Mouse (Mus musculus): ENCODE results near the gene Card10. TPM values are rescaled to one million over a fixed set of nuclear protein-coding genes. Genes with fewer than 3 reads are reported as not detected.

The Card10 gene
- total RNA-seq, 2 experiments from 2014 or later: 5.6 to 6.6 TPM

DNA sequence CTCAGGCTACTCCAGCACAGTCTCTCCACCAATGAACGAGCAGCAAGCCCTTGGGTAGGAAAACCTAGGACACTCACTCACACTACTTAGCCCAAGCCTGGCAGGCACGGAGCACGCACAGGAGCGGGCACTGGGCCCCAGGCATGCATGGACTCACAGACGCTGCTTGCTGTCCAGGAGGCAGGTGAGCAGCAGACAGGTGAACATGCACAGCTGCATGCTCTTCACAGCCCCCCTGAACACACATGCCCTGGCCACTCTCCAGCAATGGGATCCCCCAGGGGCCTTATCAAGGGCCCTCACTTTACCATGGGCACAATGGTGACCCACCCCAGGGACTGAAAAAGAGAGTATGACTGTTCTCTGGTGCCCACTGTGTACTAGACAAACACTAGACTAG, 23.2 kb downstream of the Card10 start:
- intact Hi-C loops (cut with DNase I): loop anchor here (2.0 kb wide), 1 partner anchor 157 kb away; no protein-coding TSS in a partner anchor
- DNase-seq: no peak

DNA sequence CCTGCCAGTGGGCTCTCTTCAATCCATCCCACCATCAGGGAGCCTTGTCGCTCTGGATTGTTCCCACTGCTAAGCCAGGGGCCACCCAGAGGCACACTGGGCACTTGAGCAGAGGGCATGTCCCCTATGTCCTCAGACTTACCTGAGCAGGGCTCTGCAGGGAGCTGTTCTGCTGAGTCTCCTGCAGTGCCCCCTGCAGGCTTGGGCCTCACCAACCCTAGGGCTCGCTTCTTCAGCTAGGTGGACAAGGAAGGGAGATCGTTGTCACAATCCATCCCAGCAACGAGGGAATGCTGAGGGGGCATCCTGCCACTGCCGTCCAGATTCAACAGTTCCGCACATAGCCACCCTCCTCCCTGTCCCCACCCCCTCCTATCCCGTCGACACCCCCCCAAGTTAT, 23.6 kb downstream of the Card10 start:
- no peak for DNase-seq
- intact Hi-C loops (cut with DNase I): no loop called here

DNA sequence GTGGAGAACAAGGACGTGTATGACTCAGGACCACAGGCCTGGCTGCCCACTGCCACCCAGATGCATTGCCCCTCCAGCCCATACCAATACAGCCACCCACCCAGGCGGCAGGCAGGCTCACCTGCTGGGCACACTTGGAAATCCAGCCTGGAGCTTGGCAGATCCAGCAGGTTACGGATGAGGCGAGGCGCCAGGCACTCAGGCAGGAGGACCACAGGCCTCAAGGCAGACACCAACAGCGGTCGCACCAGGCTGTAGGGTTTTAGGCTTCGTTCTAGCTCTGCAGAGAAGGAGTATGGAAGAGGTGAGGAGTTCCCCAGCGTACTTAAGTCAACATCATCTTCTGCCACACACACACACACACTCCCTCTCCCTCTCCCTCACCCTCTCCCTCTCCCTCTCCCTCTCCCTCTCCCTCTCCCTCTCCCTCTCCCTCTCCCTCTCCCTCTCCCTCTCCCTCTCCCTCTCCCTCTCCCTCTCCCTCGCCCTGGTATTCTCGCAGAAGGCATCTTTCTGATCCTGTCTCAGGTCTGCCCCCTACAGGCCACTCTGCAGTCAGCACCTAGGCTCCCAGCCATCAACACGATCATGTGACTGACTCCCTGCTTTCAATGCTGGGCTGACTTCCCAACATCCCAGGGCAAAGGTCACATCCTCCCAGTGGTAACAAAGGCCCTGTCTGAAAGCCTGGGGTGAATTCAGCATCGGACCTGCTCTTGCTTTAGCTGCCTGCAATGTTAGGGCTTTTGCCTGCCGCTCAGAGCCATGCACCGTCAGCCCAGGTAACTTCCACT, 24.6 kb downstream of the Card10 start:
- peak; percentile 86 to 88 for DNase-seq
- intact Hi-C loops (cut with DNase I): no loop called here

DNA sequence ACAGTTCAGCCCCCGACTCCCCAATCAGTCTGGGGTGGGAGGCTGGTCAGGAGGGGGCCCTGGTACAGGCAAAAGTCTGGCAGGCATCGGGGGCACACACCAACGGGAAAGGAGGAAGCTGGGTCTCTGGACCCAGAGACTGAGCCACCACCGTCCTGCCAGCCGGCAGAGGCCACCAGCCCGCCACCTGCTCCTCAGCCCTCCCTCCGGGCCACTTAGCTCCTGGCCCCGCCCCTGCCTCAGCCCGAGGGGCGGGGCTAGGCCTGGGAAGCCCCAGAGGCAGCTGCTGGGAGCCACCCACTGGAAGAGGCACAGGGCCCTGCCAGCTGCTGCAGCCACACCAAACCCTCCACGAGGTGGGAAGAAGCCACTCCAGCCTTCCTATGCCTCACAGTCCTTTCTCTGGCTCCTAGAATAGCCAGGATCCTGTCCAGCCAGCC, 29.5 kb downstream of the Card10 start, which contains the start of gene Mfng:
TSS of gene Mfng (minus strand) at position 186 of the 440 bp plus-strand sequence.
- peak; percentile 66 to 71 for DNase-seq
- intact Hi-C loops (cut with DNase I): no loop called here

DNA sequence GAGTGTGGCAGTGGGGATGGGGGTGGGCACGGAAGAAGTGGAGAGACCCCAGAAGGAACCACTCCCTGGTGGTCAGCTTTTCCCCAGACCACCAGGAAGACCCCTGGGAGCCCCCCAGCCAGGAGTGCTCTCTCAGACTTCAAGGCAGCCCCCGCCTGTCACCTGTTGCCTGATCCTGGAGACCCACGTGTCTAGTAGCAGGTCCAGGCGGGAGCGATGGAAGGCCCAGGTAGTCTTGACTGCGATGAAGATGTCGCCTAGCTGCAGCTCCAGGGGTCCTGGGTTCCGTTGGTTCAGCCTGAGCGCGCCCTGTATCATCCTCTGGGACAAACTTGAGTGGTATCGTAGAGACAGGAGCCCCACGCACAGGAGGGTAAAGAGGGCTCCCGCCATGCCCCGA, 30.0 kb downstream of the Card10 start:
- no peak for DNase-seq
- intact Hi-C loops (cut with DNase I): no loop called here

DNA sequence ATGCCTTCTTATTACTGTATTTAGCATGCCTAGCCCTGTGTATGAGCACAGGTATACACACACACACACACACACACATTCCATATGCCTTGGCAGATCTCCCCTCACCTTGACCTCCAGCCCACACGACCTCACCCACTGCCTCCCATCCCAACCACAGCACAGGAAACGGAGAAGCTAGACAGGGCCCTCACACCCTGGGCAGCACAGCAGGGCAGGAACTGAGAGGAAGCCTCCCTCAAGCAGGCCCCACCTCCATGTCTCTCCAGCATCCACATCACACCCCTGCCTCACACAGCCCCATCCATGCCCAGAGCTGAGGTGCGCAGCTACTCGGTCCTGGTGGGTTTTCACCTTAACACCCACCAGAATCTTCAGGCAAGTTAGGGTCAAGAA, 30.5 kb downstream of the Card10 start:
- no peak for DNase-seq
- intact Hi-C loops (cut with DNase I): no loop called here

DNA sequence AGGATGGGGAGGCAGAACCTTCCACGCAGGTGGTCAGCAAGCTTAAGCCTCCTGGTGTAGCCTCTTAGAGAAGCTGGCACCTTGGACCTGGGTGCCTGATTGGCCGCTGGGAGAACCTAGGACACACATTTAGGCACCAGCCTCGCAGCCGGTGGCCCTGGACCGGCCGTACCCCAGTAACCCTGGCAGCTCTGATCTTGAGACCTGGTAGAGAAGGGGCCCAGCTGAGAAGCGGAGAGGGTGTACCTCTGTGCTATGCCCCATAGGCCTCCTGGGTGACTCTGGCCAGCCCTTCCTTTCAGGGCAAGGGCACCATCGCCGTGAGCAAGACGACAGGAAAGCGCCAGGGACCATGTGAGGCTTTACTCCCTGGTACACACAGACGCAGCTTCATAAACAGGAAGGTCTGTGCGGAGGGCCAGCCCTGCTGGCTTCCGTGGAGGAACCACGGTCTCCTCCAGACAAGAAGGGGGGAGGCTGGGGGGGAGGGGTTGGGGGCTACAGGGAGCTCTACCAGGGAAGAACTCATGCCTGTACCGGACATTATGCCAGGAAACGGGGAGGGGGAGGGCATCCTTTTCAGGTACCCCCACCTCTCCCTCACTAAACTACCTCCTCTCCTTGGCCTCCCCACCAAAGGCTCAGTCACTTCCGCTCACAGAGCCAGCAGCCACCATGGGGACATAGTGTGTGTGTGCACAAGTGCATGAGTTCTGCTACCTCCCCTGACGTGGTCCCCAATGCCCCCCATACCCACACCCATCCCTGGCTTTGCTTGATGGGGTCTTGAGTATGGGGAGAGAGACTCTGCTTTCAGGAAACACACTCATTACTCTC, 31.1 kb downstream of the Card10 start:
- DNase-seq: no peak
- intact Hi-C loops (cut with DNase I): no loop called here

DNA sequence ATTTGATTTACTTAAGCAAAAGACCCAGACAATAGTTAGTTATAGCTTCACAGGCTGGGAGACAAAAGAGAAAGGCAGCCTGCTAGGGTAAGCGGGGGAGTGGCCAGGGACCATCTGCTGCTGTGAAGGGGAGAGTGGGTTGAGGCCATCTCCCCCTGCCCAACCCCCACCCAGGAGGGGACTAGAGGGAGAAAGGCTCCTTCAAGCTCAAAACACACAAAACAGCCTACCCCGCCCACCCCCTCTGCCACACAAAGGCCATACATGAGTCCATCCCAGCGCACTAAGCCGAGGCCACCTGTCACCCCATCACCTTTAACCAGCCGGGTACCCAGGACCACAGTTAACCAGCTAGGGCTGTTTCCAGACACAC, 31.9 kb downstream of the Card10 start:
- intact Hi-C loops (cut with DNase I): no loop called here
- DNase-seq: no peak

DNA sequence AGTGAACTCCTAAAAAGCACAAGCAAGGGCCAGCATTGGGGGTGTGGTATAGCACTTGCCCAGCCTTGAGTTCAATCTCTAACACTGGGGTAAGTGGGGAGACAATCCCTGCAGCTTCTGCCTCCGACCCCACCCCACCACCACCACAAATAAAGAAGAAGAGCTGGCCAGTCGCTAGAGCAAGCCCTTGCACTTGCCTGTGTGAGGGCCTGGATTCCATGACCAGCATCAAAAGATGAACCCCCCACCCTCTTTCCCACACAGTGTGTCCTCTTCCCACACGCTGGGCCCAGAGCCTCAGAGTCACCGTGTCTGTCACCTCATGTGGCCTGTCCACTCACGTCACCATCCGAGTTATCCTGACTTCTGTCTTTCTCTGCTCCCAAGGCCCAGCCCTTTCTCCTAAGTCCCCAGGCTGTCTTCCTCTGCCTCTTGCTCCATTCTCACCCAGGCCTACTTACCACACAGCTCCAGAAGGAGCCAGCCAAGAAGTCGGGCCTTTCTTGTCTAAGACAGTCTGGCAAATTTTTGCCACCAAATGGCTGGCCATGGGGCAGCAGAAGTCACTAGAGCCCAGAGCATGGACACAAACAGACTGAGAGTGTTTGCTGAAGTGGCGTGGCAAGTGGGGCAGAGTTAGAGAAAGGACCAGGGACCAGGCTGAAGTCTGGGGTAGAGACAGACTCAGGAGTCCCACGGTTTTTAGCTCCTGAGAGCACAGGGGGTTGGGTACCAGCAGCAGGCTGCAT, 32.4 kb downstream of the Card10 start:
- intact Hi-C loops (cut with DNase I): no loop called here
- DNase-seq: no peak

DNA sequence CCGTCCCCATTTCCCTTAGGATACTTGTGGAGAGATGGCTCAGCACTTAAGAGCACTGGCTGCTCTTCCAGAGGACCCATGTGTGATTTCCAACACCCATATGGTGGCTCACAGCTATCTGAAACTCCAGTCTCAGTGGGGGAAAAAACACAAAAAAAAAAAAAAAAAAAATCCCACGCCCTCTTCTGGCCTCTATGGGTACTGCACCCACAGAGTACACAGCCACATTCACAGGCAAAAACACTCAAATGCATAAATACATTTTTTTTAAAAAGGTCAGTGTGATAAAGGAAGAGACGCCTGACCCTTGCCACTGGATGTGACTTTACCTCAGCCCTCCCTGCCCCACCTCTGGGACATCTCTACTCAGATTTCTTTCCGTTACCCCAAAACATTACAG, 33.8 kb downstream of the Card10 start:
- intact Hi-C loops (cut with DNase I): no loop called here
- DNase-seq: no peak

DNA sequence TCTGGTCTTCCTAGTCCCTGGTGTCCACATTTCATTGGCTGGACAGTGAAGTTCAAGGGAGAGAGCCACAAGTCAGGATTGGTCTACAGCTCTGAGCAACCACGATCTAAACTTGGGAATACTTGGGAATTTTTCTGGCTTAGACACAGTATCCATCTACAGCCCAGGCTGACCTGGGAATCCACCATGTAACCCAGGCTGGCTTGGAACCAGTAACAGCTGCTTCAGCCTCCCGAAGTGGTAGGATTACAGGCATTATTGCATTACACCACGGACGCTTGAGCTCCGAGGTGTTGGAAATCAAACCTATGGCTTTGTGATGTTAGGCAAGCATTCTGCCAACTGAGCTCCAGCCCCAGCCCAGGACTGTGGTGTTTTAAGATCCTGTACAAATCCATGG, 39.1 kb downstream of the Card10 start:
- DNase-seq: no peak
- intact Hi-C loops (cut with DNase I): no loop called here

DNA sequence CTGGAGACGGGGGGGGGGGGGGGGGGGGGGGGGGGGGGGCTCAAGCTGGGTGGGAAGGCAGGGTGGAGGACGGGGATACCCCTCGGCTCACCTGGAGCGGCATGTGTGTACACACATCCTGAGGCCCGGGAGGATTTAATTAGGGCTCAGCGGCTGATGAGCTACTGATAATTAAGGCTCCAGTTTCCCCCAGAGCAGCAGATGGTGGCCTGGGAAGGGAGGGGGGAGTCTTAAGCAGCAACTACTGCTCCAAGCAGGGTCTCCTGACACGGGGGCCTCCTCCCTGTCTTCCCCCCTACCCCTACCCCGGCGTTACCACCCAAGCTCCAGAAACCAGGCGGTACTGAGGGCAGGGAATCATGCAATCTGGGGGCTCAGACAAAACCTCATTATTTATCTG, 39.6 kb downstream of the Card10 start:
- intact Hi-C loops (cut with DNase I): no loop called here
- no peak for DNase-seq

DNA sequence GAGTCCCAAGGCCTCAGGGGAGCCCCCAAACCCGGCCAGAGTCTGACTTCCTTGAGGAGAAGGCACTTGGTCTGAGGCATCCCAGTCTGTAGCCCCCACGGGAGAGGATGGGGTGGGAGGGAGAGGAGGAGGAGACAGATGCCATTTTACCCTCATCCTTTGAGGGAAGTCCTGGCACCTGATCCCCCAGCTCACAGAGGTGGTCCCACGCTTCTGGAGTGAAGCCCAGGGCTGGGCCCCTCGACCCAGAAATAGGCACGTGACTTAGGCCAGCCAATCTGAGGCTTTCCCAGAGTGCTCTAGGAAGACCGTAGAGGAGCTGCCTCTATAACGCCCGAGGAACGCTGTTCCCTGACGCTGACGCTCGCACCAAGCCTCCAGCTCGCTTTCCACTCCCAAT, 41.7 kb downstream of the Card10 start:
- intact Hi-C loops (cut with DNase I): no loop called here

DNA sequence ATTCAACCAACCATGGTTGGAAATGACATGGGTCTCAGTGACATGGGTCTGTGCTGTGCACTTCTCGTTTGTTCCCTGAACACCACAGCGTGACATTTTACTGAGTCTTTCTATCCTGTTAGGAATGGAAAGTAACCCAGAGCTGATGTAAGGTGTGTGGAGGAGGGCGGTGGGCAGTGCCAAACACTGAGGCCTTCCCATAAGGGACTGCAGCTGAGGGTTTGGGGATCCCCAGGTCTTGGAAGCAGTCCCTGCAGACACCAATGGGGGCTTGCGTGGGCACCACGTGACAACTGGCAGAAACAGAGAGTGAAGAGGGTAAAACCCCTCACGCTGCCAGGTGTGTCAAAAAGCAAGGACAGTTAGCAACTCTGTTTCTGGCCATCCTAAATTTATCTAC, 44.7 kb downstream of the Card10 start:
- no peak for DNase-seq
- intact Hi-C loops (cut with DNase I): no loop called here

More for the DNA sequence above, 41.7 kb downstream of the Card10 start:
- no peak for DNase-seq

DNA sequence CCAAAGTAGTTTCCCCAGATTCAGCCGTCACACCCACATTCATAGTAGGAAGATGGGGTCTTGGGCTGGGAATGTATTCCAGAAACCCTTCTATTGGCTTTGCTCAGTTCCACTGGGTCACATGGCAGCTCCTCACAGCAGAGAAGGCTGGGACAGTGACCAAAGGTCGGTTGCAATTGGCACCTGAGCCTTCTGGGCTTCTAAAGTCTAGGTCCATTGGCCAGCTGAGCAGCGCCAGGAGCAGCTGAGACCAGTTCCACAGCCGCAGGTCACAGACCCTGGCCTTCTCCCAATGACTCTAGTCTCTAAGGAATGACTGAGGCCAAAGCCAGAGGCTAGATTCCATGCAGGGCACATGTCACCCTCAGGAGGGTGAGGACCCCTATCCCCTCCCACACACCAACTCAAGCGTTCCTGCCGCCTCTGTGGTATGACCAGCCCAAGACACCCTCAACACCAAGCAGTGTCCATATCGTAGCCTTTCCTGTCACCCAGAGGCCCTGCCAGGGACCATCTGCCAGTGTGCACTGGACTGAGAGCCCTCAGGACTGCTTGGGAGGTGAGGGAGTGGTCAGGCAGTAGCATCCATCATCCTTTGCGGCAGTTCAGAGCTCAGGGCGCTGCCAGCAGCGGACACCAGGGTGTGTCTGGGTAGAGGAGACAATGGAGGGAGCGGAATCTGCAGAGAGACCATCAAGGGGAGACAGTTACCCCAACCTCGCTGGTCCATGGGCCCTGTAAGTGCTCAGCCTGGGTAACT, 46.7 kb downstream of the Card10 start:
- intact Hi-C loops (cut with DNase I): no loop called here
- no peak for DNase-seq

DNA sequence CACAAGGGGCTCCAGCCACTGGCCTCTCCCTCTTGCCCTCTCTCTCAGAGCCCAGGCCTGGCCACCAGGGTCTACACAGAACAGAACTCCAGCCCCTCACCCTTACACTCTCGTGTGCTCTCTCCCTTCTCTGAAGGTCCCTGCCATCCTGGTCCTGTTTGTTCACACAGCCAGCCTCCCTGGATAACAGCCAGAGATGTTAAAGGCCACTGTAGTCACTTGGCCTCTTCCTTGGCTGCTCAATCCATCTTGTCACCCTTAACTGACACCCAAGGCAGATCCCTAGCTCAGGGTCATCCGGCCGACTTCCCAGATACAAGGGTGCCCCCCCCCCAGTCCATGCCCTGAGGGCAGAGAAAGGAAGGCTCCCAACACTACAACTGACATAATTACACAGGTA, 47.6 kb downstream of the Card10 start:
- no peak for DNase-seq
- intact Hi-C loops (cut with DNase I): no loop called here

DNA sequence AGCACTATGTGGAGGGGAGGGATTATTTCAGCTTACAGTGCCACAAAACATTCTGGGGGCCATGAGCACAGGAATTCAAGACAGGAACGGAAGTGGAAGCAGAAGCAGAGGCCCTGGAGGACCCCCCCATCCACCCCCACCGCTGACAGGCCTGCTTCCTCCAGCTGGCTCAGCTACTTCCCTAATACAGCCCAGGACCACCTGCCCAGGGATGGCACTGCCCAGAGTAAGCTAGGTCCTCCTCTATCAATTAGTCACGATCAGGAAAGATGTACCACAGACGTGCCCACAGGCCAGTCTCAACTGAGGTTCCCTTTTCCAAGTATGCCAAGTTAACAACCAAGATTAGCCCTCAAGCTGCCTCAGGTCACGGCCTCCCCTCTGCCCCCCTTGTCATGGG, 48.7 kb downstream of the Card10 start:
- intact Hi-C loops (cut with DNase I): no loop called here

DNA sequence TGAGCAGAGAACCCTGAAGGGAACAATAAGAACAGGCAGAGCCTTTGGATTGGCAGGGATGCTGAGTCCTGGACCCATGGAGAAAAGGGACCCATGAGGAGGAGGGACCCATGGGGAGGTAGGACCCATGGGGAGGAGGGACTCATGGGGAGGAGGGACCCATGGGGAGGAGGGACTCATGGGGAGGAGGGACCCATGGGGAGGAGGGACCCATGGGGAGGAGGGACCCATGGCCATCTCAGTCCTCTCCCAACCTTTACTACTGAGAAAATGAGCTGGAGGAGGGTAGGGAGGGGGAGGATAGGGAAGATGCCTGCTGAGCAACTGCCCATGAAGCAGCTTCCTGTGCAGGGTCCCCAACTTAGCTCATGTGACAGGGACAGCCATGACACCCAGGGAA, 49.9 kb downstream of the Card10 start:
- intact Hi-C loops (cut with DNase I): no loop called here
- DNase-seq: no peak

More for the DNA sequence above, 48.7 kb downstream of the Card10 start:
- DNase-seq: no peak

DNA sequence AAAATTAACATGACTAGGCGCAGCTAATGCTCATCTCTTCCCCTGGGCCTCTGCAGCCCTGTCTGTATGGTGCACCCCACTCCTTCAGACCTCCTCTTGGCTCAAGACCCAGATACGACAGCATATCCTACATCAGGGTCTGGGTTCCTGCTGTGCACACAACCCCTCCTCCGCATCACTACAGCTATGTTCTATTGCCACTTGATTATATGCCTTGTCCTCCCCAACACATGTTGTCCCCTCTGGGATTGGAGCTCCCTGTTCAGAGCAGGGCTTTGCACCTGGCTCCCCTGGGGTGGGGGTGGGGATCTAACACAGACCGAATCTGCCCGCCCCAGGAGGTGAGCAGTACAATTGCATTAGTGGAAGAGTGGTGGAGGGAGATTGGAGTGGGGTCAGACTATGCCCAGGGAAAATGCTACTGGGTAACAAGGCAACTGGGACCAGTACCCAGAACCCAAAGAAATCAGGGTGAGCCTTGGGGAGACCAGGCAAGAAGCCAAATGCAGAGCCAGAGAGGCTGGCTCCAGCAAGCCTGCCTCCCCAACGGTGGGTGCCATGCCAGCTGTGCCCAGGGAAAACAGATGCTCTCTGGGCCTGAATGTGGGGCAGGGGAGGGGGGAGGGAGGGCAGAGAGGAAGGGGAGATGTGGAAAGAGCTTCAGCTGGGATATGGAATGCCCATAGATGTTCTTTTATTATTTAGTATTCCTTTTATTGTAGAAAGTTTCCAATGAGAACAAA, 52.1 kb downstream of the Card10 start:
- intact Hi-C loops (cut with DNase I): no loop called here

DNA sequence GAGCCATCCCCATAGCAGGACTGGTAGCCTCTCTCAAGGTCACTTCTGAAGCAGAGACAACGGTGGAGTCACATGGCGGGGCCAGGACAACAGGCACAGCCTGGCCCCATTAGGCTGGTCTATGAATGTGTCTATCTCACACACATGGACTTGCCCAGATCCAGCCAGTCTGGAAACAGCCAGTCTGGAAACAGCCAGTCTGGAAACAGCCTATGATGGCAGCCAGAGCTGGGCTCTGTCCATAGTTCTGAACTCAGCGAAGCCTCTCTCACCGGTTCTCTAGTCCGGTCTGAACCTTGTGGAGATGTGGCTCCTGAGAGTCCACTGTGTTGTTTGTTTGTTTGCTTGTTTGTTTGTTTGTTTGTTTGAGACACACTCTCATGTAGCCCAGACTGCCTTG, 53.0 kb downstream of the Card10 start:
- DNase-seq: no peak

More for the DNA sequence above, 52.1 kb downstream of the Card10 start:
- DNase-seq: no peak

More for the DNA sequence above, 53.0 kb downstream of the Card10 start:
- intact Hi-C loops (cut with DNase I): no loop called here
